Mouse (Mus musculus) stomach, embryonic 16.5 days (tissue): ENCODE data around the gene Fxyd3. TPM values are rescaled to one million over a fixed set of nuclear protein-coding genes. Genes with fewer than 3 reads are reported as not detected.

Experiments
- ATAC-seq: fragments of 200-750 bp; cut with Nextera tagmentation; 2 replicates; pipeline ENCODE4 v1.8.0; 2017; ENCODE audit warnings: moderate number of reproducible peaks, moderate TSS enrichment; ENCODE audit not compliant: insufficient read depth, low FRiP score
- H3K27ac ChIP-seq: fragments of 300-500 bp; sonication (generic); 2 replicates; pipeline ENCODE4 v1.5.1; 2014; ENCODE audit warnings: low read length
- H3K27me3 ChIP-seq: fragments of 300-500 bp; sonication (generic); 2 replicates; pipeline ENCODE4 v1.6.1; 2014; ENCODE audit warnings: low read length, control low read depth, mixed read lengths; ENCODE audit not compliant: control insufficient read depth, insufficient read depth
- H3K36me3 ChIP-seq: fragments of 300-500 bp; sonication (generic); 2 replicates; pipeline ENCODE4 v1.6.1; 2014; ENCODE audit warnings: low read length; ENCODE audit not compliant: control insufficient read depth, insufficient read depth
- H3K4me1 ChIP-seq: fragments of 300-500 bp; sonication (generic); 2 replicates; pipeline ENCODE4 v1.6.1; 2014; ENCODE audit warnings: low read length, control low read depth, mixed read lengths; ENCODE audit not compliant: control insufficient read depth, insufficient read depth
- H3K4me2 ChIP-seq: fragments of 300-500 bp; sonication (generic); 2 replicates; pipeline ENCODE4 v1.6.1; 2014; ENCODE audit warnings: low read depth, low read length, mixed read lengths
- H3K4me3 ChIP-seq: fragments of 300-500 bp; sonication (generic); replicated peaks from 2 replicates; pipeline ENCODE4 v1.5.1; 2014; ENCODE audit warnings: mild to moderate bottlenecking, low read length
- H3K9ac ChIP-seq: fragments of 300-500 bp; sonication (generic); 2 replicates; pipeline ENCODE4 v1.6.1; 2014; ENCODE audit warnings: low read length
- H3K9me3 ChIP-seq: fragments of 300-500 bp; sonication (generic); replicated peaks from 2 replicates; pipeline ENCODE4 v1.6.1; 2016; ENCODE audit warnings: low read length, control low read depth; ENCODE audit not compliant: control insufficient read depth
- WGBS: fragments of 180-500 bp; shearing (Covaris S2); extraction: QIAGEN DNeasy Blood & Tissue Kit; methylation state at CpG from one replicate; pipeline ENCODE4 v1.1.7; 2014; 5-methylcytosine and 5-hydroxymethylcytosine counted together
- polyA plus RNA-seq: library from polyadenylated mRNA; unstranded; fragments of >200 nt; fragmentation: Nextera tagmentation; extraction: Ambion mirVana; gene quantifications from 2 replicates; pipeline ENCODE4 v1.2.1, GENCODE M21; 2015

The Fxyd3 gene
- polyA plus RNA-seq, 1 experiment from 2014 or later: 497 TPM

DNA sequence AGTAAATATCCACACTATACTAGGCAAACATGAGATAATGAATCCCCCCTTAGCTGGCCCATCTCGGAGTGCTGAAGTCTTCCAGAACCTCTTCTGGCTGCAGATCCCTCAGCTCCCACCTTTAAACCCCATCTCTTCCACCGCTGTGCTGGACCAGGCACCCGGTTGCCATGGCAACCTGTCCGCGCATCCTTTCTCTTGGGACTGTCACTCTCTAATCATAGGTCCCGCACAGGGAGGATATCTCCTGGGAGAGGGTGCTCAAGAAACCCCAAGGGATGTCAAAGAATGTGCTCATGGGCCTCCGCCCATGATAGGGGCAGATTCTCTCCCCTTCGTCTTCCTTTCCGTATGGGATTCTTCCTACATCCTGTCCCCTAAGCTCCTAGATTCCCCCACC, 25.6 kb downstream of the Fxyd3 start:
- H3K9me3 ChIP-seq: no peaks in the 10 kb centered on the region
- no peaks in the 10 kb centered on the region for H3K36me3 ChIP-seq
- peaks cover 45% of the 10 kb centered on the region for H3K27me3 ChIP-seq
- ATAC-seq: no peak
- no peak overlapping the region for H3K27ac ChIP-seq
- 5% methylated on average over 9 of the region's 9 CpGs for WGBS
- peak overlapping the region; percentile 33 for H3K4me3 ChIP-seq
- peak overlapping the region; percentile 51 for H3K4me2 ChIP-seq
- peaks cover 37% of the 10 kb centered on the region for H3K4me1 ChIP-seq
- peak overlapping the region; percentile 42; the same call in 1 of the 2 replicates for H3K9ac ChIP-seq

DNA sequence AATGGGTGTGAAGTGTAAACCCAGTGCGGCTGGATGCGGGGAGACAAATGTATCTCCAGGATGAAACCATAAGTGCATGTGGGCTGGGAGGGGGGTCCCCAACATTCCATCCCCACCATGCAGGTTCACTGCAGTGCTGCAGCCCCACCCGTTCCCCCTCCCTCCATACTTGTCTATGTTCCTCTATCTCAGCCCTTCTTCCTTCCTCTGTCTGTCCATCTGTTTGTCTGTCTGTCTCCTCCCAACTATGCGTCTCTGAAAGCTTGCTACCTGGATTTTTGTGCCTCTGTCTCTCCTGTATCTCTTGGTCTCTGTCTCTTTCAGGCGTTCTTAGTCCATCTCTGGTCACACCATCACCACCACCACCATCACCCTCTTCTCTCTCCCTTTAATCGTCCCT, 26.0 kb downstream of the Fxyd3 start:
- Histone ChIP-seq H3K4me3 (peak overlapping the region; percentile 33), H3K27ac (no peak overlapping the region), H3K9ac (peak overlapping the region; percentile 33; the same call in 1 of the 2 replicates), H3K4me2 (peak overlapping the region; percentile 51), H3K4me1 (peaks cover 37% of the 10 kb centered on the region), H3K27me3 (peaks cover 45% of the 10 kb centered on the region), H3K36me3 (no peaks in the 10 kb centered on the region), H3K9me3 (no peaks in the 10 kb centered on the region)
- WGBS: 4% methylated on average over 6 of the region's 6 CpGs
- ATAC-seq: no peak

DNA sequence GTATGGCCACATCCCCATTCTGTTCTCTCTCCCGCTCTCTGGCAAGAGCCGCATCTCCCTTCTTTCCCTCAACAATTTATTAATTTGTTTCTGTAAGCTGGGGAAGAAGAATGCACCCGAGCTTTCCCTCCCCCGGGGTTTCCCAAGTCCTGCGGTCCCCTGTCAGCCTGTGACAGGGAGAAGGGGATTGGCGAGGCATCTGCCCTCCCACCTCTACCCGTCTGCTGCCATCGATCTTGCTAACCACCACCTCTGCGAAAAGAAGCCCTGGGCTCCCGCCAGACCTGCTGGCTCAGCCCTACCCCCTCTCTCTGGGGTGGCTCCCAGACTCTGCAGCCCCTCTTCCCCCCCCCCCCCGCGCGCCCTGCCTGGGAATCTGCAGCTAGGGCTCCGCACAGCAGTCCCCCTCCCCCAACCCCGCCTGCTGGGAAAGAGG, 26.6 kb downstream of the Fxyd3 start:
- WGBS: 3% methylated on average over 12 of the region's 15 CpGs
- H3K36me3 ChIP-seq: no peaks in the 10 kb centered on the region
- peaks cover 45% of the 10 kb centered on the region for H3K27me3 ChIP-seq
- no peaks in the 10 kb centered on the region for H3K9me3 ChIP-seq
- H3K4me1 ChIP-seq: peaks cover 37% of the 10 kb centered on the region
- no peak overlapping the region for H3K27ac ChIP-seq
- H3K4me2 ChIP-seq: peak overlapping the region; percentile 51
- peak overlapping the region; percentile 33 for H3K4me3 ChIP-seq
- ATAC-seq: no peak
- H3K9ac ChIP-seq: peak overlapping the region; percentile 33; the same call in 1 of the 2 replicates

DNA sequence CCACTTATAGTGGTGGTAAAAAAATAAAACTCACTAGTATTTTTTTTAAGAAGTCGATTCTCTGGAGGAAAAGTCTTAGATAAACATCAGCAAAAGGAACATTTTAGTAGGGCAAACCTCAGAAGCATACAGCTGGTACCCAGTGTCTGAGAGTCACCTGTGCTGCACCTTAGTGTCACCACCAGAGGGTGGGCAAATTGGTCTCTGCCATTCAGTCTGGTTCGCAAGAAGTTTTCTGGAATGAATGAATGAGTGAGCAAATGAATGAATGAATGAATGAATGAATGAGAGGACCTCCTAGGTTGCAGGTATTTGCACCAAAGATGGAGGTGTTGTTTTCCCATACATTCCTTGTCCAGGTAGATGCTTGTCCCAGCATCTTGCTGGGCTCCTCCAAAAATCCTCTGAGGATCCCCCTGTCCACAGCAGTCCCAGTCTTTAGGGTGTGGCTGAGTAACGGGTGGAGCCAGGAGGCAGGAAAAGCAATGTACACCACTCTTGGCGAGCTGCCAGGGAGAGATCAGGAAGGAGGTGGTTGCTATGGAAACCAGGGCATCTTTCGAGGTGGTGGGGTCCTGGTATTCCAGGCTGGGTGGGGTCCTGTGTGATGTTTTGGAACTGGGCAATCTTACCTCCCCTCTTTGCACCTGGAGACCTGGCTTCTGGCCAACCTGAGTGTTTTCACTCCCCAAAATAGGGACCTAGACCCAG, 27.2 kb downstream of the Fxyd3 start:
- H3K36me3 ChIP-seq: no peaks in the 10 kb centered on the region
- peak overlapping the region; percentile 33; the same call in 1 of the 2 replicates for H3K4me3 ChIP-seq
- no peak overlapping the region for H3K27ac ChIP-seq
- ATAC-seq: no peak
- H3K27me3 ChIP-seq: peaks cover 45% of the 10 kb centered on the region
- H3K9ac ChIP-seq: no peak overlapping the region
- 14% methylated on average over 5 of the region's 5 CpGs for WGBS
- H3K4me2 ChIP-seq: peak overlapping the region; percentile 51
- H3K9me3 ChIP-seq: no peaks in the 10 kb centered on the region
- peaks cover 34% of the 10 kb centered on the region for H3K4me1 ChIP-seq

DNA sequence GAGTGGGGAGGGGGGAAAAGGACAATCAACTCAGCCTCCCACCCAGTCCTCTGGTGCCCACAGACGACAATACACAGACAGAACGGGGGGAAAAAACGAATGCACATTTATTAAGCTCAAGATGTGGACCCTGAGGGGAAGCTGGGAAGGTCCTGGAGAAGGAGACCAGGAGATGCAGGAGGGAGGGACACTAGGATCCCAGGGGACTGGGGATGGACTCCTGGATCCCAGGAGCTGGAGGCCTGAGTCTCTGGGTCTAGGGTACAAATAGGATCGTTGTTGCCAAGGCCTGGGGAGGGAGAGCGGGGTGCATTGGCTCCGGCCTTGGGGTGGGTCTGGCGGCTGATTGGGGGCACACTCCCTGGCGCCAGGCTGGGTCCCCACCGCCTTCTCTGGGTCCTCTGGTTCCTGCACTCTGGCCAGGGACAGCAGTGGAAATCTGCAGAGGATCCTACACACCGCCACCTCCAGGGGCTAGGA, 34.0 kb downstream of the Fxyd3 start, which contains the start of gene Fxyd5:
Fxyd5 (minus strand) TSS at position 51 of the 480 bp plus-strand sequence.
- Histone ChIP-seq H3K4me2 (peak within 1 kb of the TSS; percentile 61), H3K4me3 (peak within 1 kb of the TSS; percentile 42), H3K27me3 (peaks cover 3% of the 10 kb centered on the region; the same call in 1 of the 2 replicates), H3K9ac (peak within 1 kb of the TSS; percentile 60), H3K36me3 (no peaks in the 10 kb centered on the region), H3K27ac (peak within 1 kb of the TSS; percentile 37), H3K4me1 (peaks cover 11% of the 10 kb centered on the region; the same call in 1 of the 2 replicates), H3K9me3 (no peaks in the 10 kb centered on the region)
- ATAC-seq: no peak
- WGBS: 43% methylated on average over 10 of the region's 10 CpGs

DNA sequence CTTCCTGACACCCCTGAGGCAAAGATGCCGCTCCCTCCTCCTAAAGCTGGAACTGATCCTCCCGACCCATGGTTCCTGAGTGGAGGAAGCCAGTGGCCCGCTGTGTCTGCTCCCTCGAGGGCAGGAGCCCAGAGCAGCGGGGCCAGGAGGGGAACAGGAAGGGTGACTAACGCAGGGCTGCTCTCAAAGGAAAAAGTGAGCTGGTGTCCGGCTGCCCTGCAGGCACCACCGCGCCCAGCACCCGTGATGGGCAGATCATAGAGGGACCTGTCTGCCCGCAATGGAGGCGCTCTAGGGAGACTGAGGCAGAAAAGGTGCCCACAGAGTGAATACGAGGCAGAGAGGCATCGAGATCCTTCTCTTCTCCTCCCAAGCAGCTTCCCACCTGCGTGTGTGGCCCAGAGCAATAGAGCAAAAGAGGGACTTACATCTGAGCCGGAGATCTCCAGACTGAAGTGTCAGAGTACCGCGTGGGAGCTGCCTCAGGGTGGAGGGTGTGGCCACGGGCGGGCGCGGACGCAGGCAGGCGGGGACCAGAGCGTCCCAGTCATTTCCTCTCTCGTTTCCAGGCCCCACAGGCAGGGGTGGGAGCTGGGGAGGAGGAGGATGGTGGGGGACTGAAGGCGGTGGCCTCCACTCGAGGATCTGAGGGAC, 34.7 kb downstream of the Fxyd3 start:
- Histone ChIP-seq H3K9ac (peak overlapping the region; percentile 60), H3K27me3 (peaks cover 3% of the 10 kb centered on the region; the same call in 1 of the 2 replicates), H3K36me3 (no peaks in the 10 kb centered on the region), H3K4me2 (peak overlapping the region; percentile 61), H3K4me3 (peak overlapping the region; percentile 42), H3K4me1 (peaks cover 11% of the 10 kb centered on the region; the same call in 1 of the 2 replicates), H3K9me3 (no peaks in the 10 kb centered on the region), H3K27ac (peak overlapping the region; percentile 37)
- peak; percentile 54; the same call in 1 of the 2 replicates for ATAC-seq
- 5% methylated on average over 28 of the region's 28 CpGs for WGBS

DNA sequence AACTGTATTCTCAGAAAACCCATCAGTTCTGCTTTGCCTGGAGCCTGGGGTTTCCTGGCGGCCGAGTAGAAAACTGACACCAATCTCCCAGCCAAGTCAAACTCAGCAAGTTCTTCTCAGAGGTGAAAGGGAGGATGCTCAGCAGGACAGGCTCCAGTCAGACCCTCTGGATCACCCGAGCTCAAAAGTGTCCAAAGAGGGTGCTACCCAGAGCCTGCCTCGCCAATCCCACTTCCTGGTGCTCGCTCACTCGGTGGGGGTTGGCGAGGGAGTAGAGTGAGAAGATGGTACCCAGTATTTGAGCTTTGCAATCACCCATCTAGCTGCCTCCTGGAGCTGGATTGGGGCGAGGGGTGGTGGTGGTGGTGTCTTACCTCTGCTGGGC, 35.5 kb downstream of the Fxyd3 start:
- Histone ChIP-seq H3K9ac (peak overlapping the region; percentile 60), H3K4me1 (peaks cover 11% of the 10 kb centered on the region; the same call in 1 of the 2 replicates), H3K27me3 (peaks cover 3% of the 10 kb centered on the region; the same call in 1 of the 2 replicates), H3K27ac (no peak overlapping the region), H3K36me3 (no peaks in the 10 kb centered on the region), H3K4me3 (peak overlapping the region; percentile 42), H3K4me2 (peak overlapping the region; percentile 61; the same call in 1 of the 2 replicates), H3K9me3 (no peaks in the 10 kb centered on the region)
- WGBS: 53% methylated on average over 8 of the region's 8 CpGs
- ATAC-seq: no peak

DNA sequence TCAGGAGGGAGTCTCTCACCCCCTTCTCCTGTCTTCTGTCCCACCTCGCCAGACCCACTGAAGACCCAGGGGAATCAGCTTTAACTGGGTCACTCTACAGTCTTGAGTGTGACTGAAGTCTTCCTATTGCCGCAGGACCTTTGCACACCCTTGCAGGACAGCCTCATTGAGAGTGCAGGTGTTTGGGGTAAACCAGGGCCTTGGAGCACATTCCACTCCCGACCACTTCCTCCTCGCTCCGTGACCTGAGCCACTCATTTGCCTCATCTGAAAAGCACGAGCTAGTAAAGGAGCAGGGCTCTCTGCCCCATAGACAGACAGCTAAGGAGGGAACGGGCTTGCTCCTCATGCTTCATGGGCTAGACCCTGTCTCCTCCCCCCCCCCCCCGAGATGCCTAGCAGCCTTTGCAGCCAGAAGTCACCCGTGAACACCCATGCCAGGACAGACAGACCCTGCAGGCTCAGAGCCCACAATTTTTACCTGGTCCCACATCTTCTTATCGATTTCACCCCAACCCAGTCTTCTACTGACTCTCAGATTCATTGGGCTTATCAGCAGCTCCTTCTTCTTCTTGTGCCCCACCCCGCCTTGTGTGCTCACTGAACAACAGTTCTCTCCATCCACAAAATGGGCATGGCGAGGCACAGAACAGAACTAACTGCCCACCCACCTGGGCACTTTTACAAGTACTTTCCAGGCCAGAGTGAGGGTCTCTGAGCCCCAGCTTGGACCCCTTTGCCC, 36.1 kb downstream of the Fxyd3 start:
- H3K4me2 ChIP-seq: no peak overlapping the region
- ATAC-seq: no peak
- H3K4me1 ChIP-seq: peaks cover 11% of the 10 kb centered on the region; the same call in 1 of the 2 replicates
- no peak overlapping the region for H3K9ac ChIP-seq
- H3K4me3 ChIP-seq: no peak overlapping the region
- 76% methylated on average over 12 of the region's 12 CpGs for WGBS
- no peaks in the 10 kb centered on the region for H3K36me3 ChIP-seq
- H3K27ac ChIP-seq: no peak overlapping the region
- H3K27me3 ChIP-seq: peaks cover 3% of the 10 kb centered on the region; the same call in 1 of the 2 replicates
- no peaks in the 10 kb centered on the region for H3K9me3 ChIP-seq
